Mouse (Mus musculus): ENCODE measurements at regions not wholly inside any gene's neighbourhood (a gene's known extent, or its start where the extent isn't known, plus 50 kb on each side); places are given as distances from the start of the nearest gene placed in this dataset.

GRCm38 (mm10) chr10:3630763-3631223 is 90.8 kb downstream of the Iyd start:
- ATAC-seq (replicated peaks in 1 of 2; ENCODE audit: insufficient read depth in 1 of 2, low FRiP score in 2 of 2, low TSS enrichment in 1 of 2, low read depth in 1 of 2, poor library complexity in 2 of 2, severe bottlenecking in 2 of 2): no peak

DNA sequence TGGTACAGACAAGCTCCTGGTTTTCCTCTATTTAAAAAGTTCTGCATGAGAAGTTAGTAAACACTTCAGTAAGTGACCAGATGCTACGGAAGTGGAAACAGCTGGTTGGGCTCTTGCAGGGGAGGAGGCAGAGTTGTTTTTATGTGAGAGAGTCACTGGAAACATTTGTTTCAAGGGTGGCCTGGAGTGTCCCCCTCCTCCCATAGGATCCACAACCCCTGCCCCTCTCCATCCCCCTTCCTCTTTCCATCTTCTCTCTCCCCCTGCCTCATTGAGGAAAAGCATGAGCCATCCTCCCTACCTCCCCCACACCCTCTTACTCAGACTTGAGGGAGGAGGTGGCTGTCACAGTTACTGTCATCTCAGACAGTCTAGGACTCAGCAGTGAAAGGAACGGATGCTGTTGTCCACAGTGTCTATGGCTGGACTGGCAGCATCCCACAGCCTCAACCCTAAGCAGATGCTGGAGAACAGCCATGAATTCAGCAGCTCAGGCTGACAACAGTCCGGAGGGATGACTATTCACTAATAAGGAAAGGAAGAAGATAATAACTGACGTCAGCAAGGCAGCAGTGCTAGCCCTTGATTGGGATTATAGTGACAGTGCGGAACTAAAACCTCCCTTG is 93.9 kb downstream of the Iyd start:
- ATAC-seq (replicated peaks in 1 of 2; ENCODE audit: insufficient read depth in 1 of 2, low FRiP score in 2 of 2, low TSS enrichment in 1 of 2, low read depth in 1 of 2, poor library complexity in 2 of 2, severe bottlenecking in 2 of 2): peak; percentile 91 to 92

- ATAC-seq (replicated peaks in 1 of 2; ENCODE audit: insufficient read depth in 1 of 2, low FRiP score in 2 of 2, low TSS enrichment in 1 of 2, low read depth in 1 of 2, poor library complexity in 2 of 2, severe bottlenecking in 2 of 2): no peak
Measured at GRCm38 (mm10) chr10:3644111-3644510, 96.1 kb upstream of the Plekhg1 start.

DNA sequence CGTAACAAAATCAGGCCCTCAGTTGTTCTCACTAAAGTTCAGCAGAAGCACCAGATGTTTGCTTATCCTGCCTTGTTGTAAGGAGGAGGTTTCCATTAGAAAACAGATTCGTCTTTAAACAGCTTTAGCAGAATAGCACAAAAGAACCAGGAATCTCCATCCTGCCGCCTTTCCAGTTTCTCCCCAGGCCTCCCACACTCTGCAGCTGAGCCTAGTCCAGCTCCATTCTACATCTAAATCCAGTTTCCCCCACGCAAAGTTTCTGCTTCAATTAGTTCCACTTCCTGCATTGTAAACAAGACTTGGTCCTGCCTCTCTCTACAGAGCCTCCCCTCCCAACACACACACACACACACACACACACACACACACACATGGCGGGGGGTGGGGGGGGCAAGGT is 95.1 kb upstream of the Plekhg1 start:
- ATAC-seq (replicated peaks in 1 of 2; ENCODE audit: insufficient read depth in 1 of 2, low FRiP score in 2 of 2, low TSS enrichment in 1 of 2, low read depth in 1 of 2, poor library complexity in 2 of 2, severe bottlenecking in 2 of 2): no peak

GRCm38 (mm10) chr10:3646151-3646910 is 93.8 kb upstream of the Plekhg1 start:
- no peak for ATAC-seq (replicated peaks in 1 of 2; ENCODE audit: insufficient read depth in 1 of 2, low FRiP score in 2 of 2, low TSS enrichment in 1 of 2, low read depth in 1 of 2, poor library complexity in 2 of 2, severe bottlenecking in 2 of 2)

DNA sequence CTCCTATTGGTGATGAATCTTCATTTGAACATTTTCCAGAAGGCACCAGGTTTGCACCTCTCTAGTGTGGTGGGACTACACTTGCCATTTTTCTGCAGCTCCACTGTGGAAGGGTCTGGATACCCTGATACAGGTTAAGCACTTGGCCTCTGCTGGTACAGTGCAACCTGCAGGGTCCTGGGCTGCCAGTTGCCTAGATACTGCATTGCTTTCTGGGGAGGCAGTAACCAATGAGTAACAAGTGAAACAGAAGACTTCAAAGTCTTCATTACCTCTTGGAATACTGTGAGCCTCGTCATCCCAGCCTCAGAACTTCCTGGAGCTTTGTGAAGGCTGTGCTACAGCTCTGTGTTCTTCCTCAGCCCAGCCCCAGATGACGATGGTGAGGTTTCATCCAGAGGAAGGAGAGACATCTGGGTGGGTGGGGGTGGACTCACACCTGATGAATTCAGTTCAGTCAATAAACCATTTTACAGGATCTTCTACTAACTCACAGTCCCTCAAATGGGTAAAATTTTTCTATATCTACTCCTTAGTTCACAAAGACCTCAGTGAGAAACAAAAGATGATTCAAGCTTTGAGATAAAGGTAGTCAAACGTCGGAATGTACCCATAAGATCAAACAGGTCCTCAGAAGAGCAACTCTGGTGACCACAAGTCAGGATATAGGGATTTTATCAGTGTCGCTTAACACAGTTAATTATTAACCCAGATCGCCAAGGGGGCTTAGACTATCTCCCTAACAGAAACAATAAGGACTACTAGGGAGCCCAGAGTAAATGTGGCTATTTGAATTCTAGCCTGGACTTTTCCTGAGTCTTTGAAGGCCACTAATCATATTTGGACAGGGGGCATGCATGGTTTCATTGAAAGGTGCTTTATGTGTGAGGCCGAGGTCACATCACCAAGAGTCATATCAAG is 92.1 kb upstream of the Plekhg1 start:
- no peak for ATAC-seq (replicated peaks in 1 of 2; ENCODE audit: insufficient read depth in 1 of 2, low FRiP score in 2 of 2, low TSS enrichment in 1 of 2, low read depth in 1 of 2, poor library complexity in 2 of 2, severe bottlenecking in 2 of 2)

DNA sequence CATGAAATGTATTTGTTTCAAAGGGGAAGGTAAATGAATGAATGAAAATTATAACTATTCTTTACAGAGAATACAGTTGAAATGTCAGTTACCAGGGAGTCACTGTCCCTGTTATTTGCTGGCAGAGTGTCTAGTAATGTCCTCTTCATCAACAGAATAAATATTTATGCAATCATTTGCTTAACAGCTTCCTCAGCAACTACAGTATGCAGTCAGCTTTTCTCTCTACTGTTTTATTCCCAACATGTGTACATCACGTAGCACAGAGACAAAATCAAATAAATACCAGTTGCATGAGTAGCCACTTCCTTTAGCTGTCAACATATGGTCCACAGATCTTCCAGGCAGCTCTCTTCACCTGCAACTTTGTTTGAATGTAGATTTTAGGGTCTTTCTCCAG is 90.2 kb upstream of the Plekhg1 start:
- ATAC-seq (replicated peaks in 1 of 2; ENCODE audit: insufficient read depth in 1 of 2, low FRiP score in 2 of 2, low TSS enrichment in 1 of 2, low read depth in 1 of 2, poor library complexity in 2 of 2, severe bottlenecking in 2 of 2): no peak

DNA sequence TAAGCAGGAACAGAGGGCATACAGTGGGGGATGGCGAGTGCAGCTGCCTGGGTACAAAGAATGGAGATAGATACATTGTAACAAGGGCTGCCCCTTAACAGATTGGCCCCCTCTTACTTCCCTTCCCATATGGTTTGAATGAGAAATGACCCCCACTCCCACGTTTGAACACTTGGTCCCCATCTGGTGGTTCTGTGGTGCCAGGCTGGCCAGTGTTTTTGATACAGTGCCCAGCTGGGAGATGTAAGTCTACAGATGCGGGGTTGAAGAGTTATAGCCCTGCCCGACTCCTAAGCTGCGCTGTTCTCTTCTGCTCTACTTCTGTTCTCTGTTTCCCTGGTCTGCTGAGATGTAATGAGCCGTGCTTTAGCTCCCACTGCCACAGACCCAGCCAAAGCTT is 89.6 kb upstream of the Plekhg1 start:
- ATAC-seq (replicated peaks in 1 of 2; ENCODE audit: insufficient read depth in 1 of 2, low FRiP score in 2 of 2, low TSS enrichment in 1 of 2, low read depth in 1 of 2, poor library complexity in 2 of 2, severe bottlenecking in 2 of 2): no peak

DNA sequence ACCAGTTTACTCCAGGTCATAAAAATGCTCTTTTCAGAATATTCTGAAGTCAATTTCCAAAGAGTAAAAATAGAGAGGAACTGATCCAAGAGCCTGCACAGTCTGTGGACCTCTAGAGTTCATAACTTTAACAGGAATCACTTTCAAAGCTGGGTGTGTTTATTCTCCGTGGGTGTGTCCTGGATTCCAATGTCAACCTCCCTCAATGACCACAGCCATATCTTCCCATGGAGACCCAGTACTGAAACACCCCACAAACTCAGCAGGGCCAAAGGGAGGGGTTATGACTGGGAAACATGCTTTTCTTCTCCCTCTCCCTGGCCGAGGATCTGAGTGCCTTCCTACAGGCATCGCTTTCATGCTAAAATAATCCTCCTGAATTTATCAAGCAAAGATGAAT is 87.6 kb upstream of the Plekhg1 start:
- no peak for ATAC-seq (replicated peaks in 1 of 2; ENCODE audit: insufficient read depth in 1 of 2, low FRiP score in 2 of 2, low TSS enrichment in 1 of 2, low read depth in 1 of 2, poor library complexity in 2 of 2, severe bottlenecking in 2 of 2)

DNA sequence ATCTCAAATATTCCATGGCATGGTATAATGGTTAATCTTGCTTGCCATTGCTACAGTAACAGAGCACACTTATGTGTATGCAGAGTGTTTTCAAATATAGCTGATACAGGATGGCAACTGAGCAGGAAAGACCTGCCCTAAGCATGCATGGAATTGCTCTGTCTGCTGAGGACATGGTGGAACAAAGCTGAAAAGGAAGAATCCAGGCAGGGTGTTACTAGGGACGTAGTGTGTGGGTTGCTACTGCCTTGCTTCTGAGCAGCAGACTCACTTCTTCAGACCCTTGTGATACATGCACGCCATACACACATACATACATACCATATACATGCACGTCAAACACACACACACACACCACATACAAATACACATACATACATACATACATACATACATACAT is 84.1 kb upstream of the Plekhg1 start:
- ATAC-seq (replicated peaks in 1 of 2; ENCODE audit: insufficient read depth in 1 of 2, low FRiP score in 2 of 2, low TSS enrichment in 1 of 2, low read depth in 1 of 2, poor library complexity in 2 of 2, severe bottlenecking in 2 of 2): no peak

GRCm38 (mm10) chr10:3662156-3662555 is 78.0 kb upstream of the Plekhg1 start:
- no peak for ATAC-seq (replicated peaks in 1 of 2; ENCODE audit: insufficient read depth in 1 of 2, low FRiP score in 2 of 2, low TSS enrichment in 1 of 2, low read depth in 1 of 2, poor library complexity in 2 of 2, severe bottlenecking in 2 of 2)

DNA sequence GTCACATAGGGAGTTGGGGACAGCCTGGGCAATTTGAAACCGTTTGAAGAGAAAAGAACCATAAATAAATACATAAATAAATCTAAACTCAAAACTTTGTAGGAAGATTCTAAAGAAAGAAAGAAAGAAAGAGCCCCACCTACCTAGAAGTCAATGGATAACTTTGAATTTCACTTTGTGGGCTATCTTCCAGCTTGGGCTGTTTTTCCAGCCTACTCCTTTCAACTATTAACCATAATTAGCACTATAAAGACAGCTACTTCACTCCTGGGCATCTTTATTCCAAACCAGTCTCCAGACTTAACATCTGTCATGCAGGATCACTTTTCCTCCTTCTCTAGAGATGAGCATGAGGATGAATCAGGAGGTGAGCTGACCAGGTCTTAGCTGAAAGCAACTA is 77.6 kb upstream of the Plekhg1 start:
- no peak for ATAC-seq (replicated peaks in 1 of 2; ENCODE audit: insufficient read depth in 1 of 2, low FRiP score in 2 of 2, low TSS enrichment in 1 of 2, low read depth in 1 of 2, poor library complexity in 2 of 2, severe bottlenecking in 2 of 2)

GRCm38 (mm10) chr10:3663296-3663695 is 76.9 kb upstream of the Plekhg1 start:
- no peak for ATAC-seq (replicated peaks in 1 of 2; ENCODE audit: insufficient read depth in 1 of 2, low FRiP score in 2 of 2, low TSS enrichment in 1 of 2, low read depth in 1 of 2, poor library complexity in 2 of 2, severe bottlenecking in 2 of 2)

DNA sequence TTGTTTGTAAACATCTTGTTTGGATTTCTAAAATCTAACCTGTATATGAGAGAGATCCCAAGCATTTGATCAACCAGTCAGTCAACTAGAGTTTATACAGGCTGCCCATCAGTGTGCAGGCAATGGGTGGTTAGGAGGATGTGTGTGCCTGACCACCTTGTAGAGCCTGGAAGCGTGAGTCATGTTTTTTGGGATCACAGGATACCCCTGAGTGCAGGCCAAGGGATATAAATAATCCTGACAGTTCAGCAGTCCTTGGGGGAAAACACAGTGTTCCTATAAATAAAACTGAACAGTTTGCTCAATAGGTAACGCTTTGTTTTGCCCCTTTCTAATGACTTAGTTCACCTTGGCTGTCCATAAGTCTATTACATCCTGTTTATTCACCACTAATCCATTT is 55.7 kb upstream of the Plekhg1 start:
- ATAC-seq (replicated peaks in 1 of 2; ENCODE audit: insufficient read depth in 1 of 2, low FRiP score in 2 of 2, low TSS enrichment in 1 of 2, low read depth in 1 of 2, poor library complexity in 2 of 2, severe bottlenecking in 2 of 2): no peak

All from hematopoietic stem cell, adult 5-6 weeks (primary cell).